Mouse (Mus musculus): Measurements from ENCODE around the gene Dgat2. TPM values are rescaled to one million over a fixed set of nuclear protein-coding genes. Genes with fewer than 3 reads are reported as not detected.

Dgat2 gene
- total RNA-seq, 2 experiments from 2014 or later: 89.2 to 100 TPM

- intact Hi-C loops (cut with DNase I): no loop called here
- DNase-seq (ENCODE audit: low spot score in 2 of 2): no peak
Observed at GRCm38 (mm10) chr7:99120865-99121521, 61.5 kb downstream of the Dgat2 start.

- DNase-seq (ENCODE audit: low spot score in 2 of 2): no peak
- intact Hi-C loops (cut with DNase I): no loop called here
Observed at GRCm38 (mm10) chr7:99120082-99120481, 62.4 kb downstream of the Dgat2 start.

DNA sequence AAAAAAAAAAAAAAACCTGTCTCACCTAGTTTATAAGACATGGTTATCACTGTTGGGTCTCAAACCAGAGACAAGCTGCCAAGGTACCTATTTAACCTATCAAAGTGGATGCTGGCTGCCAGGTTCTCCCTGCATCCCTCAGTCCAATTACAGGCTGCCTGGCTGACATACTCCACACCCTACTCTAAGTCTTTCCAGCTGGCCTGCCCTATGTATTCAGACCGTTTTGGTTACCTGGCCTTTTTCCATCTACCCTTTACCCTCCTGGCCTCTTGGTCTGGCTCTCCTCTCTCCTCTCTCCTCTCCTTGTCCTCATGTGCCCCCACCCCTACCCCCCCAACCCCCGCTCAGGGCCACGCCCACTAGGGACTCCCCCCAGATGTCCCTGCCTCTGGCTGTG is 65.7 kb downstream of the Dgat2 start:
- no peak for DNase-seq (ENCODE audit: low spot score in 2 of 2)
- intact Hi-C loops (cut with DNase I): no loop called here

GRCm38 (mm10) chr7:99114006-99114726 is 68.4 kb downstream of the Dgat2 start:
- no peak for DNase-seq (ENCODE audit: low spot score in 2 of 2)
- intact Hi-C loops (cut with DNase I): no loop called here

GRCm38 (mm10) chr7:99107566-99107965 is 75.0 kb downstream of the Dgat2 start:
- DNase-seq (ENCODE audit: low spot score in 2 of 2): peak; percentile 26 to 73
- intact Hi-C loops (cut with DNase I): loop anchor here (5.0 kb wide), 1 partner anchor 35 kb away; the partner anchor contains the start of gene Uvrag

- intact Hi-C loops (cut with DNase I): loop anchor here (5.0 kb wide), 1 partner anchor 36 kb away; the partner anchor contains the start of gene Uvrag
- no peak for DNase-seq (ENCODE audit: low spot score in 2 of 2)
Observed at GRCm38 (mm10) chr7:99106714-99107270, 75.7 kb downstream of the Dgat2 start.

Other genes starting within 250 kb of the Dgat2 start
- gene Uvrag, start 41.6 kb downstream of the Dgat2 start, total RNA-seq (2021): 10 to 100 TPM; 39.4 to 41.7 TPM
- not detected for gene Mogat2, start 55.9 kb upstream of the Dgat2 start, total RNA-seq (2021)
- 100 to 1,000 TPM; 182 to 190 TPM for gene Map6, start 84.7 kb upstream of the Dgat2 start, total RNA-seq (2021)
- gene Serpinh1, start 170.5 kb upstream of the Dgat2 start, total RNA-seq (2021): 10 to 100 TPM; 49.7 to 52.2 TPM
- 10 to 100 TPM; 40.7 to 47.5 TPM for gene Gdpd5, start 198.7 kb upstream of the Dgat2 start, total RNA-seq (2021)